Mouse (Mus musculus): ENCODE data around the gene Cd3d. TPM values are rescaled to one million over a fixed set of nuclear protein-coding genes. Genes with fewer than 3 reads are reported as not detected.

The Cd3d gene
- total RNA-seq, 1 experiment: not detected

- Histone ChIP-seq H3K9me3 (ENCODE audit: control insufficient read depth, insufficient read depth, low read depth, low read length) (no peaks in the 10 kb centered on the region), H3K36me3 (ENCODE audit: control insufficient read depth, insufficient read depth, low read length, poor library complexity, severe bottlenecking) (no peaks in the 10 kb centered on the region), H3K27ac (ENCODE audit: insufficient read depth, low read depth, low read length, poor library complexity, severe bottlenecking) (no peak overlapping the region), H3K4me3 (ENCODE audit: insufficient read depth in 1 of 2, low read depth in 1 of 2, low read length in 2 of 2, poor library complexity in 1 of 2, severe bottlenecking in 1 of 2) (no peak overlapping the region), H3K9ac (ENCODE audit: insufficient read depth, low read depth, low read length, poor library complexity, severe bottlenecking) (no peak overlapping the region), H3K4me1 (ENCODE audit: control insufficient read depth in 2 of 2, insufficient read depth in 2 of 2, low read length in 2 of 2, poor library complexity in 1 of 2) (peaks cover 0 to 4% of the 10 kb centered on the region in 2 experiments; a peak in 2 of 4 replicates)
- no peak for DNase-seq (ENCODE audit: low read depth, low spot score)
- in situ Hi-C loops (cut with MboI; ENCODE audit: low sequenced_read_pairs in 2 of 2, unreplicated experiment in 2 of 2): no loop called here
- no peak for TF ChIP-seq CHD2 (IDR thresholded peaks at IDR 0.05; ENCODE audit: low read depth, low read length)
- no peak for TF ChIP-seq MAFK (IDR thresholded peaks at IDR 0.05; ENCODE audit: insufficient read depth, low read depth, low read length)
- no peak for TF ChIP-seq ZC3H11A (IDR thresholded peaks at IDR 0.05; ENCODE audit: borderline replicate concordance, low read depth, low read length)
- no peak for TF ChIP-seq HCFC1 (IDR thresholded peaks at IDR 0.05; ENCODE audit: borderline replicate concordance, insufficient read depth, low read length)
- no peak for TF ChIP-seq ZNF384 (IDR thresholded peaks at IDR 0.05; ENCODE audit: low read depth, low read length)
Observed at GRCm38 (mm10) chr9:44969450-44969849, 12.1 kb upstream of the Cd3d start.

GRCm38 (mm10) chr9:44977813-44978212 lies 3.8 kb upstream of the Cd3d start:
- H3K4me3 ChIP-seq (ENCODE audit: insufficient read depth in 1 of 2, low read depth in 1 of 2, low read length in 2 of 2, poor library complexity in 1 of 2, severe bottlenecking in 1 of 2): no peak overlapping the region
- DNase-seq (ENCODE audit: low read depth, low spot score): no peak
- H3K9ac ChIP-seq (ENCODE audit: insufficient read depth, low read depth, low read length, poor library complexity, severe bottlenecking): no peak overlapping the region
- H3K36me3 ChIP-seq (ENCODE audit: control insufficient read depth, insufficient read depth, low read length, poor library complexity, severe bottlenecking): no peaks in the 10 kb centered on the region
- no peak overlapping the region for H3K27ac ChIP-seq (ENCODE audit: insufficient read depth, low read depth, low read length, poor library complexity, severe bottlenecking)
- H3K4me1 ChIP-seq (ENCODE audit: control insufficient read depth in 2 of 2, insufficient read depth in 2 of 2, low read length in 2 of 2, poor library complexity in 1 of 2): no peaks in the 10 kb centered on the region
- TF ChIP-seq ZNF384 (IDR thresholded peaks at IDR 0.05; ENCODE audit: low read depth, low read length) (no peak), CHD2 (IDR thresholded peaks at IDR 0.05; ENCODE audit: low read depth, low read length) (no peak), MAFK (IDR thresholded peaks at IDR 0.05; ENCODE audit: insufficient read depth, low read depth, low read length) (no peak), ZC3H11A (IDR thresholded peaks at IDR 0.05; ENCODE audit: borderline replicate concordance, low read depth, low read length) (no peak), HCFC1 (IDR thresholded peaks at IDR 0.05; ENCODE audit: borderline replicate concordance, insufficient read depth, low read length) (no peak)
- in situ Hi-C loops (cut with MboI; ENCODE audit: low sequenced_read_pairs in 2 of 2, unreplicated experiment in 2 of 2): no loop called here
- no peaks in the 10 kb centered on the region for H3K9me3 ChIP-seq (ENCODE audit: control insufficient read depth, insufficient read depth, low read depth, low read length)

GRCm38 (mm10) chr9:44979806-44980205 lies 1.8 kb upstream of the Cd3d start:
- Histone ChIP-seq H3K9ac (ENCODE audit: insufficient read depth, low read depth, low read length, poor library complexity, severe bottlenecking) (no peak overlapping the region), H3K4me1 (ENCODE audit: control insufficient read depth in 2 of 2, insufficient read depth in 2 of 2, low read length in 2 of 2, poor library complexity in 1 of 2) (no peaks in the 10 kb centered on the region), H3K36me3 (ENCODE audit: control insufficient read depth, insufficient read depth, low read length, poor library complexity, severe bottlenecking) (no peaks in the 10 kb centered on the region), H3K27ac (ENCODE audit: insufficient read depth, low read depth, low read length, poor library complexity, severe bottlenecking) (no peak overlapping the region), H3K4me3 (ENCODE audit: insufficient read depth in 1 of 2, low read depth in 1 of 2, low read length in 2 of 2, poor library complexity in 1 of 2, severe bottlenecking in 1 of 2) (no peak overlapping the region), H3K9me3 (ENCODE audit: control insufficient read depth, insufficient read depth, low read depth, low read length) (no peaks in the 10 kb centered on the region)
- TF ChIP-seq MAFK (IDR thresholded peaks at IDR 0.05; ENCODE audit: insufficient read depth, low read depth, low read length): no peak
- no peak for TF ChIP-seq CHD2 (IDR thresholded peaks at IDR 0.05; ENCODE audit: low read depth, low read length)
- TF ChIP-seq HCFC1 (IDR thresholded peaks at IDR 0.05; ENCODE audit: borderline replicate concordance, insufficient read depth, low read length): no peak
- no peak for TF ChIP-seq ZNF384 (IDR thresholded peaks at IDR 0.05; ENCODE audit: low read depth, low read length)
- TF ChIP-seq ZC3H11A (IDR thresholded peaks at IDR 0.05; ENCODE audit: borderline replicate concordance, low read depth, low read length): no peak
- DNase-seq (ENCODE audit: low read depth, low spot score): no peak
- in situ Hi-C loops (cut with MboI; ENCODE audit: low sequenced_read_pairs in 2 of 2, unreplicated experiment in 2 of 2): no loop called here

GRCm38 (mm10) chr9:44980242-44980641 lies 1.3 kb upstream of the Cd3d start, which contains the start of gene Cd3g:
TSS of gene Cd3g (minus strand) at chr9:44980431.
- no peak within 1 kb of the TSS for H3K9ac ChIP-seq (ENCODE audit: insufficient read depth, low read depth, low read length, poor library complexity, severe bottlenecking)
- TF ChIP-seq HCFC1 (IDR thresholded peaks at IDR 0.05; ENCODE audit: borderline replicate concordance, insufficient read depth, low read length) (no peak), MAFK (IDR thresholded peaks at IDR 0.05; ENCODE audit: insufficient read depth, low read depth, low read length) (no peak), CHD2 (IDR thresholded peaks at IDR 0.05; ENCODE audit: low read depth, low read length) (no peak), ZC3H11A (IDR thresholded peaks at IDR 0.05; ENCODE audit: borderline replicate concordance, low read depth, low read length) (no peak), ZNF384 (IDR thresholded peaks at IDR 0.05; ENCODE audit: low read depth, low read length) (no peak)
- H3K4me1 ChIP-seq (ENCODE audit: control insufficient read depth in 2 of 2, insufficient read depth in 2 of 2, low read length in 2 of 2, poor library complexity in 1 of 2): no peaks in the 10 kb centered on the region
- no peak within 1 kb of the TSS for H3K27ac ChIP-seq (ENCODE audit: insufficient read depth, low read depth, low read length, poor library complexity, severe bottlenecking)
- DNase-seq (ENCODE audit: low read depth, low spot score): no peak
- H3K4me3 ChIP-seq (ENCODE audit: insufficient read depth in 1 of 2, low read depth in 1 of 2, low read length in 2 of 2, poor library complexity in 1 of 2, severe bottlenecking in 1 of 2): no peak within 1 kb of the TSS
- H3K9me3 ChIP-seq (ENCODE audit: control insufficient read depth, insufficient read depth, low read depth, low read length): no peaks in the 10 kb centered on the region
- in situ Hi-C loops (cut with MboI; ENCODE audit: low sequenced_read_pairs in 2 of 2, unreplicated experiment in 2 of 2): no loop called here
- no peaks in the 10 kb centered on the region for H3K36me3 ChIP-seq (ENCODE audit: control insufficient read depth, insufficient read depth, low read length, poor library complexity, severe bottlenecking)

GRCm38 (mm10) chr9:44981104-44981503 lies 482 bp upstream of the Cd3d start:
- in situ Hi-C loops (cut with MboI; ENCODE audit: low sequenced_read_pairs in 2 of 2, unreplicated experiment in 2 of 2): no loop called here
- Histone ChIP-seq H3K27ac (ENCODE audit: insufficient read depth, low read depth, low read length, poor library complexity, severe bottlenecking) (no peak overlapping the region), H3K9ac (ENCODE audit: insufficient read depth, low read depth, low read length, poor library complexity, severe bottlenecking) (no peak overlapping the region), H3K36me3 (ENCODE audit: control insufficient read depth, insufficient read depth, low read length, poor library complexity, severe bottlenecking) (no peaks in the 10 kb centered on the region), H3K4me1 (ENCODE audit: control insufficient read depth in 2 of 2, insufficient read depth in 2 of 2, low read length in 2 of 2, poor library complexity in 1 of 2) (no peaks in the 10 kb centered on the region), H3K9me3 (ENCODE audit: control insufficient read depth, insufficient read depth, low read depth, low read length) (no peaks in the 10 kb centered on the region), H3K4me3 (ENCODE audit: insufficient read depth in 1 of 2, low read depth in 1 of 2, low read length in 2 of 2, poor library complexity in 1 of 2, severe bottlenecking in 1 of 2) (no peak overlapping the region)
- no peak for DNase-seq (ENCODE audit: low read depth, low spot score)
- TF ChIP-seq ZNF384 (IDR thresholded peaks at IDR 0.05; ENCODE audit: low read depth, low read length) (no peak), MAFK (IDR thresholded peaks at IDR 0.05; ENCODE audit: insufficient read depth, low read depth, low read length) (no peak), CHD2 (IDR thresholded peaks at IDR 0.05; ENCODE audit: low read depth, low read length) (no peak), HCFC1 (IDR thresholded peaks at IDR 0.05; ENCODE audit: borderline replicate concordance, insufficient read depth, low read length) (no peak), ZC3H11A (IDR thresholded peaks at IDR 0.05; ENCODE audit: borderline replicate concordance, low read depth, low read length) (no peak)

Data from ES-E14 (cell line).